In genomic region chr11:107279258-107279657, GRCm38 (mm10) we compare ENCODE assay signal across 31 mouse cellular contexts.
DNase-seq lines count a peak whose midpoint lies in the region; ATAC-seq lines count a peak whose summit lies in the region.
"Had no signal": no experiment of that assay in that cellular context is flagged by ENCODE, and none has a peak within 500 bp of the region (broad histone marks: within the 10 kb centered on the region; RNA-seq: fewer than 3 reads in every experiment).

No protein-coding gene starts in this region.

- H3K27ac ChIP-seq in midbrain, embryonic 10.5 days (replicated peaks) = peak overlapping the region; percentile 67; the same call in 1 of the 2 replicates
- H3K27ac ChIP-seq in midbrain, embryonic 13.5 days = no peak overlapping the region
- peak overlapping the region; percentile 28; the same call in 1 of the 2 replicates for H3K27ac ChIP-seq in embryonic facial prominence, embryonic 11.5 days (replicated peaks; ENCODE audit: low read depth, low read length)
- no peak overlapping the region for H3K27ac ChIP-seq in limb, embryonic 11.5 days (replicated peaks; ENCODE audit: low read depth, low read length)
- H3K27ac ChIP-seq in intestine, embryonic 15.5 days = no peak overlapping the region
- H3K27ac ChIP-seq: forebrain, embryonic 13.5 days; hindbrain, embryonic 15.5 days; layer of hippocampus, adult 2 months; left cerebral cortex, adult 2 months; liver, embryonic 13.5 days; macrophage; midbrain, embryonic 12.5 days had no signal

- no peaks in the 10 kb centered on the region for H3K27me3 ChIP-seq in midbrain, embryonic 10.5 days (ENCODE audit: low read depth, poor library complexity, severe bottlenecking)
- H3K27me3 ChIP-seq in midbrain, embryonic 13.5 days = no peaks in the 10 kb centered on the region
- H3K27me3 ChIP-seq in embryonic facial prominence, embryonic 11.5 days (ENCODE audit: control insufficient read depth, insufficient read depth, low read length) = no peaks in the 10 kb centered on the region
- no peaks in the 10 kb centered on the region for H3K27me3 ChIP-seq in limb, embryonic 11.5 days (ENCODE audit: control insufficient read depth, insufficient read depth, low read length)
- no peaks in the 10 kb centered on the region for H3K27me3 ChIP-seq in intestine, embryonic 15.5 days (replicated peaks)
- H3K27me3 ChIP-seq: forebrain, embryonic 13.5 days; hindbrain, embryonic 15.5 days; liver, embryonic 13.5 days; midbrain, embryonic 12.5 days had no signal

- peak; percentile 18 for DNase-seq in midbrain, embryonic 10.5 days (ENCODE audit: low spot score)
- peak; percentile 76 for DNase-seq in embryo, embryonic 10 days (ENCODE audit: low spot score)
- DNase-seq in embryonic facial prominence, embryonic 11.5 days (ENCODE audit: low spot score) = peak; percentile 55
- peak; percentile 35 for DNase-seq in limb, embryonic 11.5 days (ENCODE audit: low spot score)
- no peak for DNase-seq in heart, postnatal 36 days
- no peak for DNase-seq in adipocyte (ENCODE audit: low spot score)
- DNase-seq: adrenal gland, adult 2 months; adrenal gland, postnatal 36 days; cerebellum, adult 8-10 months; cerebellum, postnatal 25 days; gastrocnemius, postnatal 25 days; heart, adult 11 months; heart, postnatal 4 days; kidney, adult 2 months; kidney, postnatal 36 days; liver, embryonic 13.5 days; lung, adult 18-20 months; thymus, adult 2 months; thymus, postnatal 4 days had no signal

- no peak for ATAC-seq in midbrain, embryonic 13.5 days
- ATAC-seq in embryonic facial prominence, embryonic 11.5 days (replicated peaks; ENCODE audit: insufficient number of reproducible peaks, low FRiP score, low TSS enrichment, low read depth) = no peak
- no peak for ATAC-seq in limb, embryonic 11.5 days (ENCODE audit: insufficient number of reproducible peaks, low FRiP score, low TSS enrichment, low read depth)
- ATAC-seq in intestine, embryonic 15.5 days = no peak
- ATAC-seq: forebrain, embryonic 13.5 days; inflammation-experienced regulatory T-cells, adult 6 months; lung, postnatal 0 days had no signal

- intact Hi-C loops in heart, postnatal 36 days (cut with DNase I) = loop anchor here (5.0 kb wide), 1 partner anchor 33 kb away; no protein-coding TSS in a partner anchor

- H3K4me2 ChIP-seq in midbrain, embryonic 13.5 days (replicated peaks) = no peak overlapping the region
- H3K4me2 ChIP-seq in embryonic facial prominence, embryonic 11.5 days (ENCODE audit: low read depth, low read length) = no peak overlapping the region
- H3K4me2 ChIP-seq in limb, embryonic 11.5 days (ENCODE audit: low read depth, severe bottlenecking) = no peak overlapping the region
- H3K4me2 ChIP-seq in intestine, embryonic 15.5 days (replicated peaks) = no peak overlapping the region
- H3K4me2 ChIP-seq: forebrain, embryonic 13.5 days; heart, embryonic 11.5 days; hindbrain, embryonic 15.5 days; liver, embryonic 13.5 days; midbrain, embryonic 12.5 days had no signal

- H3K9me3 ChIP-seq in midbrain, embryonic 10.5 days (replicated peaks) = no peaks in the 10 kb centered on the region
- no peaks in the 10 kb centered on the region for H3K9me3 ChIP-seq in midbrain, embryonic 13.5 days
- H3K9me3 ChIP-seq in embryonic facial prominence, embryonic 11.5 days (replicated peaks; ENCODE audit: control insufficient read depth, low read length) = no peaks in the 10 kb centered on the region
- H3K9me3 ChIP-seq in limb, embryonic 11.5 days (ENCODE audit: control insufficient read depth, low read length) = no peaks in the 10 kb centered on the region
- H3K9me3 ChIP-seq in intestine, embryonic 15.5 days = no peaks in the 10 kb centered on the region
- H3K9me3 ChIP-seq: forebrain, embryonic 13.5 days; hindbrain, embryonic 15.5 days; liver, embryonic 13.5 days; midbrain, embryonic 12.5 days had no signal

- no peak overlapping the region for H3K9ac ChIP-seq in midbrain, embryonic 13.5 days (replicated peaks)
- H3K9ac ChIP-seq in embryonic facial prominence, embryonic 11.5 days (replicated peaks; ENCODE audit: low read length) = no peak overlapping the region
- no peak overlapping the region for H3K9ac ChIP-seq in limb, embryonic 11.5 days (ENCODE audit: low read length)
- H3K9ac ChIP-seq in intestine, embryonic 15.5 days = no peak overlapping the region
- H3K9ac ChIP-seq: forebrain, embryonic 13.5 days; hindbrain, embryonic 15.5 days; liver, embryonic 13.5 days; midbrain, embryonic 12.5 days had no signal

- WGBS in midbrain, embryonic 10.5 days = 17% methylated on average over 8 of the region's 8 CpGs
- 16% methylated on average over 8 of the region's 8 CpGs for WGBS in midbrain, embryonic 13.5 days
- 11% methylated on average over 8 of the region's 8 CpGs for WGBS in embryonic facial prominence, embryonic 11.5 days
- 10% methylated on average over 8 of the region's 8 CpGs for WGBS in limb, embryonic 11.5 days
- WGBS in intestine, embryonic 15.5 days = 56% methylated on average over 8 of the region's 8 CpGs

- peaks cover 58% of the 10 kb centered on the region for H3K4me1 ChIP-seq in midbrain, embryonic 10.5 days
- H3K4me1 ChIP-seq in midbrain, embryonic 13.5 days (replicated peaks) = peaks cover 23% of the 10 kb centered on the region
- H3K4me1 ChIP-seq in embryonic facial prominence, embryonic 11.5 days (ENCODE audit: control insufficient read depth, insufficient read depth, low read length) = peaks cover 3% of the 10 kb centered on the region
- peaks cover 7% of the 10 kb centered on the region; the same call in 1 of the 2 replicates for H3K4me1 ChIP-seq in limb, embryonic 11.5 days (ENCODE audit: control insufficient read depth, insufficient read depth, low read length)
- H3K4me1 ChIP-seq in intestine, embryonic 15.5 days (replicated peaks) = peaks cover 8% of the 10 kb centered on the region

- H3K4me3 ChIP-seq in midbrain, embryonic 10.5 days = no peak overlapping the region
- no peak overlapping the region for H3K4me3 ChIP-seq in midbrain, embryonic 13.5 days (replicated peaks)
- H3K4me3 ChIP-seq in embryonic facial prominence, embryonic 11.5 days (ENCODE audit: low read depth, low read length) = no peak overlapping the region
- H3K4me3 ChIP-seq in limb, embryonic 11.5 days (ENCODE audit: low read depth, low read length) = no peak overlapping the region
- no peak overlapping the region for H3K4me3 ChIP-seq in intestine, embryonic 15.5 days (replicated peaks)
- H3K4me3 ChIP-seq: erythroblast, embryonic 14.5 days; forebrain, embryonic 13.5 days; hindbrain, embryonic 15.5 days; layer of hippocampus, adult 2 months; left cerebral cortex, adult 2 months; liver, embryonic 13.5 days; midbrain, embryonic 12.5 days had no signal

- H3K36me3 ChIP-seq in midbrain, embryonic 10.5 days = no peaks in the 10 kb centered on the region
- no peaks in the 10 kb centered on the region for H3K36me3 ChIP-seq in midbrain, embryonic 13.5 days
- H3K36me3 ChIP-seq in embryonic facial prominence, embryonic 11.5 days (replicated peaks; ENCODE audit: control insufficient read depth, insufficient read depth, low read depth, low read length) = no peaks in the 10 kb centered on the region; the same call in 1 of the 2 replicates
- no peaks in the 10 kb centered on the region for H3K36me3 ChIP-seq in limb, embryonic 11.5 days (ENCODE audit: control insufficient read depth, insufficient read depth, low read length)
- no peaks in the 10 kb centered on the region for H3K36me3 ChIP-seq in intestine, embryonic 15.5 days
- H3K36me3 ChIP-seq: hindbrain, embryonic 15.5 days; liver, embryonic 13.5 days; midbrain, embryonic 12.5 days had no signal

Comparison
In these comparisons a context has a peak if more than half of its experiments do, and no peak if none do; other contexts are left out.
1. H3K27ac ChIP-seq: peak in midbrain, embryonic 10.5 days (single experiment) and embryonic facial prominence, embryonic 11.5 days (single experiment); none in midbrain, embryonic 13.5 days (single experiment), limb, embryonic 11.5 days (single experiment) and intestine, embryonic 15.5 days (single experiment).
2. DNase-seq: peak in midbrain, embryonic 10.5 days (single experiment), embryo, embryonic 10 days (single experiment), embryonic facial prominence, embryonic 11.5 days (single experiment) and limb, embryonic 11.5 days (single experiment); none in heart, postnatal 36 days (0 of 2) and adipocyte (single experiment).